Mouse (Mus musculus) intestine, embryonic 16.5 days (tissue): ENCODE results near the gene Sept6. TPM values are rescaled to one million over a fixed set of nuclear protein-coding genes. Genes with fewer than 3 reads are reported as not detected.

Experiments used
- ATAC-seq: fragments of 200-750 bp; cut with Nextera tagmentation; 2 replicates; pipeline ENCODE4 v1.8.0; 2017; ENCODE audit warnings: moderate TSS enrichment, moderate library complexity
- H3K27ac ChIP-seq: fragments of 300-500 bp; sonication (generic); 2 replicates; pipeline ENCODE4 v1.5.1; 2014; ENCODE audit warnings: mild to moderate bottlenecking, low read length
- H3K27me3 ChIP-seq: fragments of 300-500 bp; sonication (generic); replicated peaks from 2 replicates; pipeline ENCODE4 v1.6.1; 2014; ENCODE audit warnings: low read length, control low read depth, mixed read lengths; ENCODE audit not compliant: control insufficient read depth, insufficient read depth
- H3K36me3 ChIP-seq: fragments of 300-500 bp; sonication (generic); 2 replicates; pipeline ENCODE4 v1.6.1; 2014; ENCODE audit warnings: low read length, control low read depth; ENCODE audit not compliant: control insufficient read depth, insufficient read depth
- H3K4me1 ChIP-seq: fragments of 300-500 bp; sonication (generic); 2 replicates; pipeline ENCODE4 v1.6.1; 2014; ENCODE audit warnings: low read length, control low read depth, mixed read lengths; ENCODE audit not compliant: control insufficient read depth, insufficient read depth
- H3K4me2 ChIP-seq: fragments of 300-500 bp; sonication (generic); 2 replicates; pipeline ENCODE4 v1.6.1; 2014; ENCODE audit warnings: low read depth, low read length, control low read depth
- H3K4me3 ChIP-seq: fragments of 300-500 bp; sonication (generic); 2 replicates; pipeline ENCODE4 v1.5.1; 2014; ENCODE audit warnings: mild to moderate bottlenecking, low read length
- H3K9ac ChIP-seq: fragments of 300-500 bp; sonication (generic); 2 replicates; pipeline ENCODE4 v1.6.1; 2014; ENCODE audit warnings: low read depth, low read length
- H3K9me3 ChIP-seq: fragments of 300-500 bp; sonication (generic); 2 replicates; pipeline ENCODE4 v1.6.1; 2016; ENCODE audit warnings: low read length, control low read depth; ENCODE audit not compliant: control insufficient read depth
- WGBS: fragments of 180-500 bp; shearing (Covaris S2); extraction: QIAGEN DNeasy Blood & Tissue Kit; methylation state at CpG from one replicate; pipeline ENCODE4 v1.1.7; 2014; 5-methylcytosine and 5-hydroxymethylcytosine counted together
- polyA plus RNA-seq: library from polyadenylated mRNA; unstranded; fragments of >200 nt; fragmentation: Nextera tagmentation; extraction: Ambion mirVana; gene quantifications from 2 replicates; pipeline ENCODE4 v1.2.1, GENCODE M21; 2015

Sept6 gene
- polyA plus RNA-seq, 1 experiment from 2014 or later = 12.1 TPM

GRCm38 (mm10) chrX:36930574-36930973 lies 61.0 kb downstream of the Sept6 start:
- 42% methylated on average over 1 of the region's 1 CpGs for WGBS
- H3K27ac ChIP-seq = no peak overlapping the region
- no peak overlapping the region for H3K4me2 ChIP-seq
- no peak overlapping the region for H3K9ac ChIP-seq
- no peaks in the 10 kb centered on the region for H3K4me1 ChIP-seq
- ATAC-seq = no peak
- H3K9me3 ChIP-seq = no peaks in the 10 kb centered on the region
- H3K4me3 ChIP-seq = no peak overlapping the region
- H3K27me3 ChIP-seq = no peaks in the 10 kb centered on the region
- no peaks in the 10 kb centered on the region for H3K36me3 ChIP-seq

- 67% methylated on average over 4 of the region's 4 CpGs for WGBS
- Histone ChIP-seq H3K9ac (no peak overlapping the region), H3K4me2 (no peak overlapping the region), H3K4me3 (no peak overlapping the region), H3K36me3 (no peaks in the 10 kb centered on the region), H3K4me1 (no peaks in the 10 kb centered on the region), H3K27me3 (no peaks in the 10 kb centered on the region), H3K27ac (no peak overlapping the region), H3K9me3 (no peaks in the 10 kb centered on the region)
- ATAC-seq = no peak
Observed at GRCm38 (mm10) chrX:36929694-36930093, 61.9 kb downstream of the Sept6 start.

GRCm38 (mm10) chrX:36928791-36929190 lies 62.8 kb downstream of the Sept6 start:
- H3K9ac ChIP-seq = no peak overlapping the region
- H3K27me3 ChIP-seq = no peaks in the 10 kb centered on the region
- no peaks in the 10 kb centered on the region for H3K36me3 ChIP-seq
- H3K9me3 ChIP-seq = no peaks in the 10 kb centered on the region
- no peaks in the 10 kb centered on the region for H3K4me1 ChIP-seq
- H3K27ac ChIP-seq = no peak overlapping the region
- WGBS = 76% methylated on average over 4 of the region's 4 CpGs
- H3K4me2 ChIP-seq = no peak overlapping the region
- ATAC-seq = no peak
- no peak overlapping the region for H3K4me3 ChIP-seq

GRCm38 (mm10) chrX:36921346-36921745 lies 70.2 kb downstream of the Sept6 start:
- WGBS = 83% methylated on average over 4 of the region's 4 CpGs
- Histone ChIP-seq H3K9ac (no peak overlapping the region), H3K36me3 (no peaks in the 10 kb centered on the region), H3K27me3 (no peaks in the 10 kb centered on the region), H3K4me1 (no peaks in the 10 kb centered on the region), H3K9me3 (no peaks in the 10 kb centered on the region), H3K27ac (no peak overlapping the region), H3K4me3 (no peak overlapping the region), H3K4me2 (no peak overlapping the region)
- no peak for ATAC-seq

GRCm38 (mm10) chrX:36917749-36918148 lies 73.8 kb downstream of the Sept6 start:
- 84% methylated on average over 1 of the region's 1 CpGs for WGBS
- H3K27me3 ChIP-seq = no peaks in the 10 kb centered on the region
- no peaks in the 10 kb centered on the region for H3K4me1 ChIP-seq
- no peak overlapping the region for H3K27ac ChIP-seq
- H3K36me3 ChIP-seq = no peaks in the 10 kb centered on the region
- no peaks in the 10 kb centered on the region for H3K9me3 ChIP-seq
- ATAC-seq = no peak
- no peak overlapping the region for H3K9ac ChIP-seq
- H3K4me2 ChIP-seq = no peak overlapping the region
- H3K4me3 ChIP-seq = no peak overlapping the region

GRCm38 (mm10) chrX:36911343-36911742 lies 80.3 kb downstream of the Sept6 start:
- Histone ChIP-seq H3K9ac (no peak overlapping the region), H3K27ac (no peak overlapping the region), H3K27me3 (no peaks in the 10 kb centered on the region), H3K4me2 (no peak overlapping the region), H3K4me3 (no peak overlapping the region), H3K36me3 (no peaks in the 10 kb centered on the region), H3K4me1 (no peaks in the 10 kb centered on the region), H3K9me3 (no peaks in the 10 kb centered on the region)
- WGBS = 43% methylated on average over 12 of the region's 12 CpGs
- no peak for ATAC-seq

GRCm38 (mm10) chrX:36906539-36906938 lies 85.1 kb downstream of the Sept6 start:
- ATAC-seq = no peak
- Histone ChIP-seq H3K36me3 (no peaks in the 10 kb centered on the region), H3K4me1 (no peaks in the 10 kb centered on the region), H3K4me2 (no peak overlapping the region), H3K9ac (no peak overlapping the region), H3K4me3 (no peak overlapping the region), H3K9me3 (no peaks in the 10 kb centered on the region), H3K27me3 (no peaks in the 10 kb centered on the region), H3K27ac (no peak overlapping the region)
- WGBS = 32% methylated on average over 5 of the region's 5 CpGs

- Histone ChIP-seq H3K4me1 (no peaks in the 10 kb centered on the region), H3K4me2 (peak overlapping the region; percentile 60), H3K27ac (peak overlapping the region; percentile 48), H3K27me3 (no peaks in the 10 kb centered on the region), H3K9ac (peak overlapping the region; percentile 74), H3K36me3 (no peaks in the 10 kb centered on the region), H3K4me3 (peak overlapping the region; percentile 61), H3K9me3 (no peaks in the 10 kb centered on the region)
- WGBS = 15% methylated on average over 30 of the region's 32 CpGs
- ATAC-seq = peak; percentile 94
Observed at GRCm38 (mm10) chrX:36903115-36903768, 88.4 kb downstream of the Sept6 start.

- WGBS = 18% methylated on average over 34 of the region's 47 CpGs
- peak within 1 kb of the TSS; percentile 74 for H3K9ac ChIP-seq
- peak within 1 kb of the TSS; percentile 48 for H3K27ac ChIP-seq
Observed at GRCm38 (mm10) chrX:36902321-36903114, 89.1 kb downstream of the Sept6 start, which contains the start of gene Nkrf. Nkrf (minus strand) TSS chrX:36902899.

More at GRCm38 (mm10) chrX:36902321-36903114, 89.1 kb downstream of the Sept6 start, which contains the start of gene Nkrf:
- Histone ChIP-seq H3K4me3 (peak within 1 kb of the TSS; percentile 61), H3K36me3 (no peaks in the 10 kb centered on the region), H3K4me2 (peak within 1 kb of the TSS; percentile 60), H3K9me3 (no peaks in the 10 kb centered on the region), H3K4me1 (no peaks in the 10 kb centered on the region), H3K27me3 (no peaks in the 10 kb centered on the region)
- peak; percentile 76 for ATAC-seq
